Mouse (Mus musculus): Measurements from ENCODE around the gene Nub1. TPM values are rescaled to one million over a fixed set of nuclear protein-coding genes. Genes with fewer than 3 reads are reported as not detected.

Nub1 gene
- total RNA-seq, 2 experiments from 2014 or later, result 73.5 to 77.9 TPM

GRCm38 (mm10) chr5:24733771-24734426 lies 48.6 kb downstream of the Nub1 start:
- intact Hi-C loops (cut with DNase I), result no loop called here
- DNase-seq (ENCODE audit: low spot score in 2 of 2), result no peak

- DNase-seq (ENCODE audit: low spot score in 2 of 2), result no peak
- intact Hi-C loops (cut with DNase I), result no loop called here
Observed at GRCm38 (mm10) chr5:24737595-24737994, 52.3 kb downstream of the Nub1 start.

GRCm38 (mm10) chr5:24738517-24738916 lies 53.2 kb downstream of the Nub1 start:
- intact Hi-C loops (cut with DNase I), result no loop called here
- no peak for DNase-seq (ENCODE audit: low spot score in 2 of 2)

GRCm38 (mm10) chr5:24739141-24739753 lies 53.9 kb downstream of the Nub1 start:
- peak; percentile 26 to 28 for DNase-seq (ENCODE audit: low spot score in 2 of 2)
- intact Hi-C loops (cut with DNase I), result no loop called here

GRCm38 (mm10) chr5:24741172-24741885 lies 56.0 kb downstream of the Nub1 start:
- intact Hi-C loops (cut with DNase I), result loop anchor here (2.0 kb wide), 1 partner anchor 79 kb away; no protein-coding TSS in a partner anchor
- DNase-seq (ENCODE audit: low spot score in 2 of 2), result no peak

- DNase-seq (ENCODE audit: low spot score in 2 of 2), result no peak
- intact Hi-C loops (cut with DNase I), result no loop called here
Observed at GRCm38 (mm10) chr5:24743956-24744355, 58.6 kb downstream of the Nub1 start.

- intact Hi-C loops (cut with DNase I), result no loop called here
- DNase-seq (ENCODE audit: low spot score in 2 of 2), result no peak
Observed at GRCm38 (mm10) chr5:24747533-24747932, 62.2 kb downstream of the Nub1 start.

GRCm38 (mm10) chr5:24749731-24750130 lies 64.4 kb downstream of the Nub1 start:
- intact Hi-C loops (cut with DNase I), result loop anchor here (1.0 kb wide), 1 partner anchor 64 kb away; the partner anchor contains the start of gene Nub1

GRCm38 (mm10) chr5:24750321-24751304 lies 65.3 kb downstream of the Nub1 start:
- peak; percentile 82 to 86 for DNase-seq (ENCODE audit: low spot score in 2 of 2)
- intact Hi-C loops (cut with DNase I), result loop anchor here (1.0 kb wide), 1 partner anchor 65 kb away; the partner anchor contains the start of gene Nub1

More at GRCm38 (mm10) chr5:24749731-24750130, 64.4 kb downstream of the Nub1 start:
- DNase-seq (ENCODE audit: low spot score in 2 of 2), result no peak

GRCm38 (mm10) chr5:24751305-24752174 lies 66.2 kb downstream of the Nub1 start:
- peak; percentile 25 to 42 for DNase-seq (ENCODE audit: low spot score in 2 of 2)
- intact Hi-C loops (cut with DNase I), result no loop called here

GRCm38 (mm10) chr5:24752175-24752498 lies 66.8 kb downstream of the Nub1 start:
- no peak for DNase-seq (ENCODE audit: low spot score in 2 of 2)
- intact Hi-C loops (cut with DNase I), result no loop called here

GRCm38 (mm10) chr5:24756931-24757330 lies 71.6 kb downstream of the Nub1 start:
- DNase-seq (ENCODE audit: low spot score in 2 of 2), result no peak
- intact Hi-C loops (cut with DNase I), result no loop called here

GRCm38 (mm10) chr5:24757816-24758215 lies 72.5 kb downstream of the Nub1 start, which contains the start of gene Crygn:
Gene Crygn (minus strand): TSS chr5:24758008.
- no peak for DNase-seq (ENCODE audit: low spot score in 2 of 2)
- intact Hi-C loops (cut with DNase I), result no loop called here

Other genes starting within 250 kb of the Nub1 start
- gene Fastk, start 240.2 kb upstream of the Nub1 start, total RNA-seq (2021), result 100 to 1,000 TPM; 131 to 133 TPM
- gene Tmub1, start 237.7 kb upstream of the Nub1 start, total RNA-seq (2021), result 10 to 100 TPM; 24.8 to 32.5 TPM
- 100 to 1,000 TPM; 507 to 566 TPM for gene Agap3, start 233.4 kb upstream of the Nub1 start, total RNA-seq (2021)
- under 1 TPM in 1 of 2 experiments, not detected in 1; 0.61 TPM for gene Gbx1, start 158.3 kb upstream of the Nub1 start, total RNA-seq (2021)
- gene Asb10, start 144.6 kb upstream of the Nub1 start, total RNA-seq (2021), result under 1 TPM in 1 of 2 experiments, not detected in 1; 0.27 TPM
- gene 4931409K22Rik, start 128.7 kb upstream of the Nub1 start, total RNA-seq (2021), result under 1 TPM in 1 of 2 experiments, not detected in 1; 0.23 TPM
- gene Abcf2, start 108.1 kb upstream of the Nub1 start, total RNA-seq (2021), result 10 to 100 TPM; 85.2 to 90.3 TPM
- gene Chpf2, start 98.8 kb upstream of the Nub1 start, total RNA-seq (2021), result 10 to 100 TPM; 69.2 to 76.9 TPM
- gene Smarcd3, start 61.1 kb upstream of the Nub1 start, total RNA-seq (2021), result 100 to 1,000 TPM in 1 of 2 experiments, 10 to 100 TPM in 1; 95.3 to 108 TPM
- under 1 TPM; 0.42 to 0.93 TPM for gene Wdr86, start 45.2 kb downstream of the Nub1 start, total RNA-seq (2021)
- gene Crygn, start 72.5 kb downstream of the Nub1 start, total RNA-seq (2021), result not detected
- gene Rheb, start 157.1 kb downstream of the Nub1 start, total RNA-seq (2021), result 100 to 1,000 TPM; 119 to 120 TPM

All from left cerebral cortex, postnatal 36 days (tissue).